Mouse (Mus musculus): ENCODE measurements around the gene Raly. TPM values are rescaled to one million over a fixed set of nuclear protein-coding genes. Genes with fewer than 3 reads are reported as not detected.
A peak's percentile ranks its signal among the peaks of the same experiment; 100 is the strongest.

The Raly gene
- total RNA-seq, 2 experiments from 2014 or later = 188 to 189 TPM

DNA sequence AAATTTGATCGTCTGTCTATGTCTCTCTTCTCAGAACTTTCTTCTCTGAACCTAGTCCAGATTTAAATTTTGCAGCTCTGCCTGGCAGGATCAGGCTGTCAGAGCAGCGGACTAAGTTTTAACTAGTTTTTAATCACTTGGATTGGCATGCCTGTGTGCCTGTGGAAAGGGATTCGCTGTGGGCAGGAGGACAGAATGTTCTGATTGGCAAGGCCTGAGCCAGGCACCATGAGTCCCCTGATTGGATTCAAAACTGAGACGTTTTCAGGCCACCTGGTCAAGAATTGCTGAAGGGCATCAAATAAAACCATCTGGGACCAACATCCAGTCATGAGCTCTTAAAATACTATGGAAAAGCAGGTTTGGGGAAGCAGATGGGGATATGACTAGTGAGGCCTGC is 8.5 kb upstream of the Raly start:
- DNase-seq (ENCODE audit: low spot score in 2 of 2) = no peak

GRCm38 (mm10) chr2:154782856-154783650 is 7.8 kb upstream of the Raly start:
- DNase-seq (ENCODE audit: low spot score in 2 of 2) = no peak

DNA sequence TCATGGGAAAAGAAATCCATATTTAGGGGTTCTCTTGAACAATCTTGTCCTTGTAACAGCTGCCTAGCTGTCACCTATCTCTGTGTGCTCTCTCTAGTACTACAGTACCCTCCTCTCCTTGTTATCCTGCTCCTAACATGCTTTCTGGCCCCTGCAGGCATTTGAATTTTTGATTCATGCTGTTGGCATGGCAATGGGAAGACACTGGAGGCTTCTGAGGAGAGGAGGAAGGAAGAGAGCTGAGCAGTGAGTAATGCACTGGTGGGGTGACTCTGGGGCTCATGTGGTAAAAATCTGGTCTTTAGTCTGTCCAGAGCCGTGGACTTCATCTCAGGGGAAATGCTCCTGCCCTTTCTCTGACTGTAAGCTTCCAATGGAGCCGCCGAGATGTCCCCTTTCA is 5.6 kb upstream of the Raly start:
- no peak for DNase-seq (ENCODE audit: low spot score in 2 of 2)

DNA sequence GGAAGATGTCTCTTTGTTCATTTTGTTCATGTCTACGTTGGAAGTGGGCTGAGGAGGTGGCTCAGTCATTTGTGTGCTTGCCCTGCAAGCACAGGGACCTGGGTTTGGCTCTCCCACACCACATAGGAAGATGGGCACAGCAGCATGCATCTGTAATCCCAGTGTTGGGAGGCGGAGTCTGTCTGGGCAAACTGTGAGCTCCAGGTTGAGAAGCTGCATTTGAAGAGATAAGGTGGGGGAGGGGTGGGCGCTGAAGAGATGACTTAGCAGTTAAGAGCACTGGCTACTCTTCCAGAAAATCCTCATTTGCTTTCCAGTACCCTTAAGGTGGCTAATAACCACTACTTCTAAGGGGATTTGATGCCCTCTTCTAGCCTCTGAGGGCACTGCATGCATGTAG is 4.7 kb upstream of the Raly start:
- DNase-seq (ENCODE audit: low spot score in 2 of 2) = no peak

- DNase-seq (ENCODE audit: low spot score in 2 of 2) = no peak
These were observed 4.1 kb upstream of the Raly start for GRCm38 (mm10) chr2:154786776-154787175.

- DNase-seq (ENCODE audit: low spot score in 2 of 2) = no peak
These were observed 1.5 kb upstream of the Raly start for GRCm38 (mm10) chr2:154789381-154789780.

GRCm38 (mm10) chr2:154789977-154790655 is 780 bp upstream of the Raly start:
- no peak for DNase-seq (ENCODE audit: low spot score in 2 of 2)

GRCm38 (mm10) chr2:154791661-154792642 is 1.1 kb downstream of the Raly start:
- DNase-seq (ENCODE audit: low spot score in 2 of 2) = peak; percentile 70 to 84

DNA sequence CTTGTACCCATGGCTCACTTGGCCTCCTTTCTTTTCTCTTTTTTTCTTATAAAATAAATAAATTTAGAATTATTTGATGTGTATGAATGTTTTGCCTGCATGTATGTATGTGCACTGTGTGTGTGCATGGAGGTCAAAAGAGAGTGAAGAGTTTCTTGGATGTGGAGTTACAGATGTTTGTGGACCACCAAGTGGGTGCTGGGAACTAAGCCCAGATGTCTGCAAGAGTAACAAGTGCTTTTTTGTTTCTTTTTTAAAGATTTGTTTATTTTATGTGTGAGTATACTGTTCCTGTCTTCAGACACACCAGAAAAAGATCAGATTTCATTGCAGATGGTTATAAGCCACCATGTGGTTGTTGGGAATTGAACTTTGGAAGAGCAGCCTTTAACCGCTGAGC is 12.5 kb downstream of the Raly start:
- DNase-seq (ENCODE audit: low spot score in 2 of 2) = no peak

GRCm38 (mm10) chr2:154803845-154804244 is 12.9 kb downstream of the Raly start:
- DNase-seq (ENCODE audit: low spot score in 2 of 2) = no peak

GRCm38 (mm10) chr2:154807689-154808088 is 16.8 kb downstream of the Raly start:
- DNase-seq (ENCODE audit: low spot score in 2 of 2) = no peak

GRCm38 (mm10) chr2:154809107-154809762 is 18.3 kb downstream of the Raly start:
- peak in 1 of 2 experiments; percentile 18 for DNase-seq (ENCODE audit: low spot score in 2 of 2)

GRCm38 (mm10) chr2:154810821-154811220 is 19.9 kb downstream of the Raly start:
- DNase-seq (ENCODE audit: low spot score in 2 of 2) = no peak

- DNase-seq (ENCODE audit: low spot score in 2 of 2) = no peak
These were observed 22.5 kb downstream of the Raly start for GRCm38 (mm10) chr2:154813426-154813825.

- DNase-seq (ENCODE audit: low spot score in 2 of 2) = no peak
These were observed 26.2 kb downstream of the Raly start for GRCm38 (mm10) chr2:154817089-154817488.

- DNase-seq (ENCODE audit: low spot score in 2 of 2) = peak in 1 of 2 experiments; percentile 45
These were observed 26.9 kb downstream of the Raly start for GRCm38 (mm10) chr2:154817788-154818187.

GRCm38 (mm10) chr2:154818599-154818998 is 27.7 kb downstream of the Raly start:
- DNase-seq (ENCODE audit: low spot score in 2 of 2) = no peak

GRCm38 (mm10) chr2:154820346-154820745 is 29.4 kb downstream of the Raly start:
- DNase-seq (ENCODE audit: low spot score in 2 of 2) = no peak

- no peak for DNase-seq (ENCODE audit: low spot score in 2 of 2)
These were observed 35.2 kb downstream of the Raly start for GRCm38 (mm10) chr2:154826054-154826538.

GRCm38 (mm10) chr2:154827521-154827920 is 36.6 kb downstream of the Raly start:
- DNase-seq (ENCODE audit: low spot score in 2 of 2) = no peak

DNA sequence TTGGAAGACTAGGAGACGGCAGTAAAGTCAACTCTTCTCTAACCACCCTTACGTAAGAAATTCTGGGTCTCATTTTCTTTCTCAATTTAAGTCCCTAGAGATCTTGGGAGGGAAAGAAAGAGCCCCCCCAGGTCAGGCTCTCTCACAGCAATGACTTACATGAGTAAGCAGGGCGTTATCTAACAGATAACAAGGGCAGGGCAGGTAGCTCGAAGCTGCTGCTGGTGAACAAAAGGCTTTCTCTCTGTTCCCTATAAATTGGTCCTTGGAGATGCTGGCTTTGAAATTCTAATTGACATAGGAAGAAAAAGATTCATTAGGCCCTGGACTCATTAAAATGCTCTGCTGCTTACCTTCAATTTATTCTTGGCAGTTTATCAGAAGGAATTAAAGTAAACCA is 41.6 kb downstream of the Raly start:
- DNase-seq (ENCODE audit: low spot score in 2 of 2) = no peak
